Mouse (Mus musculus) heart, adult 2 months (tissue): Measurements from ENCODE around the gene Fut1.

Experiments
- CTCF ChIP-seq: fragments of 200-600 bp; IDR thresholded peaks from 2 replicates; pipeline ENCODE4 v1.8.1; 2022; ENCODE audit warnings: antibody characterized with exemption, mild to moderate bottlenecking, moderate library complexity
- EP300 ChIP-seq: fragments of 200-500 bp; IDR thresholded peaks from 2 replicates; pipeline ENCODE4 v1.6.1; 2011; ENCODE audit warnings: low read depth, low read length, control low read depth; ENCODE audit not compliant: insufficient read depth
- POLR2A ChIP-seq: fragments of 200-500 bp; IDR thresholded peaks from 2 replicates; pipeline ENCODE4 v1.6.1; 2011; ENCODE audit warnings: mild to moderate bottlenecking, low read depth, low read length, control low read depth; ENCODE audit not compliant: insufficient read depth

DNA sequence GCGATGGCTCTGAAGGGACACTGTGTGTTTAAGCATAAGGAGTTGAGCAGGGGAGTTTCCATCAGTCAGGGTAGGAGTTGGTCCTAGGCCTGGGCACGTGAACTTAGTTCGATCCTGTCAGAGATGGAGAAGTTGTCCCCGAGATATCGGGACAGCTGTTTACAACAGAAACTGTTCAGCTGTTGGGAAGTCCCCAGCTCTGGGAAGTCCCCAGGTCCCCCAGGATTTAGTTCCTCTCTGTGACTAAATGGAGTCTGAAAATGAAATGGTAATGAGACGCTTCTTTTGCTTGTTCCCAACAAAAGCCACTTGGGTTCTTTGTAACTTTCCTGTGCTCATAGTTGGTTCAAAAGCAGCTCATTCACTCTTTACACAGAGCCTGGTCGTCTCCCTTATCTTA, 25.2 kb upstream of the Fut1 start:
- TF ChIP-seq POLR2A (no peak), CTCF (no peak), EP300 (no peak)
